Mouse (Mus musculus) left cerebral cortex, adult 11 months (tissue): ENCODE measurements around the gene Olfr574.
A peak's percentile ranks its signal among the peaks of the same experiment; 100 is the strongest.

ENCODE experiments used
- DNase-seq: peaks from one replicate; pipeline ENCODE4 v3.0.0; 2022; ENCODE audit warnings: low spot score

Olfr574 gene

DNA sequence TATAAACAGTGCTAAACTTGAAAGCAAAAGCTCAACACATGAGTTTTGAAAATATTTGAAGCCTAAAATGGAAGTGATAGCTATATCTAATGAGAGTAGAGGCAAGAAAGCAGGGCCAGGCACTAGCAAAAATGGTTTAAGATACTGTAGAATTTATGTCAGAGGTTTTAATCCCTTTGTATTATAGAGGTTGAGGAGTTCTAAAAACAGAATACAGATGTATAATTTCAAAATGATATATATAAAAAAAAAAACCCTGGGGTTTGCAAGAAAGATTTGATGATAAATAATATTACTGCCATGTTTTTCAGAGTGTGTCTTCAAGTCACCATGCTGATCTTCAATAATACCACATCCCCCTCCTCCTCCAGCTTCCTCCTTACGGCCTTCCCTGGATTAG, at the start of gene Olfr574:
Gene Olfr574, plus strand, starts transcription at position 301 of the 400 bp plus-strand sequence.
- no peak for DNase-seq

- no peak for DNase-seq
These were observed 33.0 kb upstream of the Olfr574 start for GRCm38 (mm10) chr7:102915261-102915660.

DNA sequence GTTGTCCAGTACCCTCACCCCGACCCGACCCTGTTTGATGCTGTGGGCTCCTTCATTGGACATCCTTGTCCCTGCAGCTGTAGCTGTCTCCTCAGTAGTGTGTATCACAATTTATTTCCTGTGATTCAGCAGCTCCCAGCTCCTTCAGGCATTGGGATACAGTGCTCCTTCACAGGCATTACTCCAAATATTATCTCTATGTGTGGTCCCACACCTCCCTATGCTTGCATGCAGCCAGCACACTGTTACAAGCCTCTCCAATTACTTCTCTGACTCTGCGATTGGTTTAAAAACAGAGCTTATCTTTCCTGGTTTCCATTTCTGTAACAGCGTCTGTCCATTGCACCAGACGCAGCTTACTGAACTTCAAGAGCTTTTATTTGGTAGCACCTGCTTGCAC, 31.9 kb upstream of the Olfr574 start:
- no peak for DNase-seq

- DNase-seq, result no peak
These were observed 31.0 kb upstream of the Olfr574 start, which contains the start of gene Olfr571 for GRCm38 (mm10) chr7:102917032-102917875. TSS of gene Olfr571 (minus strand) at chr7:102917536.

DNA sequence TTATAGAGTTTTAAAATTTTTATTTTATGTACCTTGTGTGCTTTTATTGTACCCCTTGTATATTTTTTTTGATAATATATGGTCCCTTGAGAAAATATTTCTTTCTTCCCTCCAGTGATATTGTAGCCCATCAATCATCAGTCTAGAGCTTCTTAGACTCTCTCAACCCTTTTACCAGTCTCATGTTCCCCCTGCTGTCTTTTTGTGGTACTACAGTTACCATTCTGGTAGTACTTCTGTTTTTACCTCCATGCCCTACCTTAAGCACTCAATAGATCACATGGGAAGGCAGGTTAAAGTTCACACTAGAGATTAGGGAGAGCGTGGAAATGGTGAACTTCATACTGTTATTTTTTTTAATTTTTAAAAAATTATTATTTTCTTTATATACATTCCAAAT, 28.6 kb upstream of the Olfr574 start:
- no peak for DNase-seq

GRCm38 (mm10) chr7:102924109-102924508, 24.2 kb upstream of the Olfr574 start, which contains the start of gene Olfr572:
TSS of gene Olfr572 (plus strand) at chr7:102924409.
- no peak for DNase-seq

DNA sequence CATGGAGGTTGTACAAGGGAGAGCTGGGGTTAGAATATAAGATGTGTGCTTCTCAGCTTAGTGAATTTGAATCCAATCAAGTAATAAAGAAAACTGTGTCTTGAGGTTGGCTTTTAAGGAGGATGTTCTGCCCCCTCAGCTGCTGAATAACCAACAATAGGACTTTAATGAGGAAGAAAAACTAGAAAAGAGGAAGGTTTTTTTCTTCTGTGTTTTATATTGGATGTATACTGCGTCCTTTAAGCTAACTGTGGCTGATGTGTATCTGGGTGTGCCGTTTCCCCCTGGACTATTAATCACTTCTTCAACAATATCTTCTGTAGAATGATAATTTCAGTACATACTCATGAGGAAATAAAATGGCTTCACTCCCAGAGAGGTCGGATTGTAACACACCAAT, 21.2 kb upstream of the Olfr574 start:
- no peak for DNase-seq

DNA sequence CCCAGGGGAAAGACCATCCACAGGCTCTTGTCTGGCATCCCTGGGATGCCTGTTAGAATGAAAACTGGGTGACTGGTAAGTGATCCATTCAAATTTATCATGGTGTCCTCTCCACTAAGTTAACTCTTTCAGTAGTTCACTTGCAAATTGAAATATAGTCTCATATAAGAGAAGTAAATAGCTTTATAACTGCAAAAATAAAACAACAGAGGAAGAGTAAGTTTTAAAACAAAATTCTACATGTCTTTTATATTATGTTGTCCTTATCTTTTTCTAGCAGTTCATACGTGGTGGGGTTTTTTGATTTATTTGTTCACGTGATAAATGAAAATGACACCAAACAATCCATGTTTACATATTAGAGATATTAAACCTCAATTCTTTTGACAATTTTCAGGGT, 5.8 kb upstream of the Olfr574 start, which contains the start of gene Olfr573-ps1:
Gene Olfr573-ps1, minus strand, starts transcription at position 101 of the 400 bp plus-strand sequence.
- DNase-seq, result no peak

GRCm38 (mm10) chr7:102943417-102943816, 4.8 kb upstream of the Olfr574 start:
- no peak for DNase-seq

GRCm38 (mm10) chr7:102950732-102951131, 2.5 kb downstream of the Olfr574 start:
- no peak for DNase-seq

DNA sequence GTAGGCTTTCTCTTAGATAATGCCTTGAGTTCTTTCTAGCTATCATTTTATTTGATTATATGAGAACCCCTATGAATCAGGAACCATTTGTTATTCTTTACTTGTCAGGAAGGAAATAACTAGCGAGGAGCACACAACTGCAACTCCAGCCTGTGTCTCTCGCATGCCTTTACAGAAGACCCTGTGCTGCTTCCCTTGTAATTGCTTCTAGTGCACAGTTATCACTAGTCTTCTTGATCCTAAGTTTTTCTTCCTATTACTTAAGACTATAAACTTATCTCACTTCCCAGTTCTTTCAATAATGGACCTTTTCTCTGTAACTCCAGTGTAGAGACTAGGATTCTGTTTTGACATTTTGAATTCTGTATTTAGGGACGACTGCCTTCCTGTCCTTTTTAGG, 9.9 kb downstream of the Olfr574 start:
- DNase-seq, result no peak

- DNase-seq, result no peak
These were observed 10.3 kb downstream of the Olfr574 start, which contains the start of gene Olfr575 for GRCm38 (mm10) chr7:102958593-102958992. TSS of gene Olfr575 (minus strand) at chr7:102958775.

GRCm38 (mm10) chr7:102962360-102962759, 14.1 kb downstream of the Olfr574 start, which contains the start of gene Olfr576:
TSS of gene Olfr576 (plus strand) at chr7:102962660.
- no peak for DNase-seq

GRCm38 (mm10) chr7:102974399-102974798, 26.1 kb downstream of the Olfr574 start:
- peak; percentile 2 for DNase-seq

- DNase-seq, result no peak
These were observed 27.6 kb downstream of the Olfr574 start, which contains the start of gene Olfr577 for GRCm38 (mm10) chr7:102975843-102976242. TSS of gene Olfr577 (minus strand) at chr7:102975943.

DNA sequence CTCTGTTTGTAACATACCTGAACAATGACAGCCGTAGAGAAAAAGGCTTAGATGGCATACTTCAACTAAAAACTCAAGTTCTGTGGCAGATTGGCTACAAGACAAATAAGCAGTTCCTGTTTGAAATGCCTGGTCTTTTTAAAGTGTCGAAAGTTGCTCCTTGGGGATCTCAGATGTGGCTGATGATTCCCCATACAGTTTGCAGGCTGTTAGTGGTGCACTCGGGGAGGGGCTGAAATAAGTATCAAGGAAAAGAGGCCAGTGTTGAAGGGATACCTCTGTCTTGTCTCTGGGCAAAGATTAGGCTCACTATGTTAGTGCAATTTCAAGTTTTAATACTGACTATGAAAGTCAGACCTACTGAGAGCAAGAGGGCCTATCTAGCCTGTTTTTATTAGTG, 41.0 kb downstream of the Olfr574 start, which contains the start of gene Olfr578:
Gene Olfr578, minus strand, starts transcription at position 101 of the 400 bp plus-strand sequence.
- DNase-seq, result no peak
